2 mouse cellular contexts compared by ENCODE assay signal in genomic region chr11:24322412-24322811, GRCm38 (mm10).
DNase-seq lines count a peak whose midpoint lies in the region; TF ChIP-seq lines count a peak whose summit lies in the region.
"Not testable (repeated sequence)": the region's sequence is repeated elsewhere in the genome, so short reads cannot be mapped to it uniquely, and the experiment has no call there.

No protein-coding gene starts in this region.

- TF ChIP-seq POLR2A in liver, adult 2 months (IDR thresholded peaks at IDR 0.05; ENCODE audit: extremely low read depth, insufficient read depth, low read length), result not testable (repeated sequence)

- not testable (repeated sequence) for H3K36me3 ChIP-seq in liver, adult 2 months (ENCODE audit: control insufficient read depth, insufficient read depth, low read length)

- H3K9ac ChIP-seq in liver, adult 2 months (ENCODE audit: low read depth, low read length), result not testable (repeated sequence)

- peak; percentile 2 for DNase-seq in heart, adult 11 months
- DNase-seq in liver, adult 2 months (ENCODE audit: extremely low read depth, low read depth, low spot score), result peak; percentile 73

- not testable (repeated sequence) for H3K27me3 ChIP-seq in liver, adult 2 months (ENCODE audit: control insufficient read depth, insufficient read depth, low read length)

- H3K4me1 ChIP-seq in liver, adult 2 months (ENCODE audit: control insufficient read depth, insufficient read depth, low read length), result not testable (repeated sequence)

- WGBS in liver, adult 2 months, result 48% methylated on average over 5 of the region's 5 CpGs

- not testable (repeated sequence) for H3K79me2 ChIP-seq in liver, adult 2 months (ENCODE audit: control insufficient read depth, insufficient read depth, low read length)

- not testable (repeated sequence) for H3K27ac ChIP-seq in liver, adult 2 months (replicated peaks; ENCODE audit: insufficient read depth, low read depth, low read length)

- not testable (repeated sequence) for TF ChIP-seq CTCF in liver, adult 2 months (IDR thresholded peaks at IDR 0.05; ENCODE audit: low read depth, low read length)

- not testable (repeated sequence) for H3K4me3 ChIP-seq in liver, adult 2 months (ENCODE audit: insufficient read depth, low read depth, low read length)
